In genomic region chr2:108690091-108690490, GRCm38 (mm10) we compare ENCODE assay signal across 8 mouse cellular contexts.
A peak's percentile ranks its signal among the peaks of the same experiment; 100 is the strongest.
DNase-seq lines count a peak whose midpoint lies in the region; ATAC-seq and TF ChIP-seq lines count a peak whose summit lies in the region.

No protein-coding gene starts in this region.

- no peak for TF ChIP-seq EP300 in MEL (IDR thresholded peaks at IDR 0.05; ENCODE audit: low read depth in 1 of 2, low read length in 2 of 2)

- H3K4me1 ChIP-seq in MEL (ENCODE audit: control insufficient read depth in 1 of 2, insufficient read depth in 2 of 2, low read length in 2 of 2): no peaks in the 10 kb centered on the region; a peak in 1 of 4 replicates
- no peaks in the 10 kb centered on the region for H3K4me1 ChIP-seq in forebrain, postnatal 0 days (ENCODE audit: insufficient read depth)
- H3K4me1 ChIP-seq in midbrain, postnatal 0 days (ENCODE audit: insufficient read depth, low read length): no peaks in the 10 kb centered on the region

- DNase-seq in kidney, adult 18-20 months: peak; percentile 32
- DNase-seq in kidney, adult 11 months: no peak
- peak; percentile 79 for DNase-seq in MEL (ENCODE audit: low read depth, low spot score)
- peak; percentile 5 for DNase-seq in c-Kit-positive CD71-positive TER-119-negative erythroid progenitor cells, embryonic 14.5 days (ENCODE audit: low read depth)
- peak; percentile 59 for DNase-seq in forebrain, postnatal 0 days
- DNase-seq in layer of hippocampus, postnatal 10 days (ENCODE audit: low spot score in 2 of 2): peak; percentile 63 to 69
- DNase-seq in midbrain, postnatal 0 days (ENCODE audit: low spot score): peak; percentile 39

- H3K27ac ChIP-seq in MEL (ENCODE audit: control insufficient read depth, low read depth, low read length): no peak overlapping the region
- no peak overlapping the region for H3K27ac ChIP-seq in forebrain, postnatal 0 days (ENCODE audit: low read depth, low read length)
- no peak overlapping the region for H3K27ac ChIP-seq in midbrain, postnatal 0 days (ENCODE audit: low read depth, low read length)

- ATAC-seq in forebrain, postnatal 0 days: no peak
- ATAC-seq in midbrain, postnatal 0 days (ENCODE audit: low FRiP score): no peak
- no peak for ATAC-seq in monocyte, adult 5-6 weeks (replicated peaks; ENCODE audit: insufficient number of reproducible peaks, low FRiP score, low TSS enrichment, poor library complexity, severe bottlenecking)

- 58% methylated on average over 4 of the region's 4 CpGs for WGBS in forebrain, postnatal 0 days
- 53% methylated on average over 4 of the region's 4 CpGs for WGBS in midbrain, postnatal 0 days

- no peak overlapping the region for H3K9ac ChIP-seq in MEL (ENCODE audit: control insufficient read depth, low read depth, low read length, poor library complexity, severe bottlenecking)
- H3K9ac ChIP-seq in forebrain, postnatal 0 days: no peak overlapping the region
- no peak overlapping the region for H3K9ac ChIP-seq in midbrain, postnatal 0 days (replicated peaks; ENCODE audit: low read length, poor library complexity, severe bottlenecking)

- H3K4me3 ChIP-seq in MEL (ENCODE audit: control insufficient read depth in 1 of 2, insufficient read depth in 1 of 2, low read depth in 2 of 2, low read length in 2 of 2): no peak overlapping the region
- H3K4me3 ChIP-seq in forebrain, postnatal 0 days (ENCODE audit: low read depth, low read length): no peak overlapping the region
- H3K4me3 ChIP-seq in midbrain, postnatal 0 days (ENCODE audit: low read depth, low read length): no peak overlapping the region

- TF ChIP-seq RAD21 in MEL (IDR thresholded peaks at IDR 0.05; ENCODE audit: low read depth, low read length): peak; percentile 86

- H3K36me3 ChIP-seq in MEL (ENCODE audit: control insufficient read depth in 1 of 2, insufficient read depth in 2 of 2, low read length in 2 of 2): no peaks in the 10 kb centered on the region; a peak in 1 of 4 replicates
- H3K36me3 ChIP-seq in forebrain, postnatal 0 days (ENCODE audit: insufficient read depth): no peaks in the 10 kb centered on the region
- no peaks in the 10 kb centered on the region for H3K36me3 ChIP-seq in midbrain, postnatal 0 days (ENCODE audit: insufficient read depth, low read length)

- H3K4me2 ChIP-seq in forebrain, postnatal 0 days (ENCODE audit: low read depth): no peak overlapping the region
- H3K4me2 ChIP-seq in midbrain, postnatal 0 days (ENCODE audit: low read depth, low read length, poor library complexity, severe bottlenecking): no peak overlapping the region

- H3K79me2 ChIP-seq in MEL (ENCODE audit: control insufficient read depth, insufficient read depth, low read length, poor library complexity): no peaks in the 10 kb centered on the region

- peak; percentile 43 to 78 (median 75) for TF ChIP-seq CTCF in MEL (IDR thresholded peaks at IDR 0.05 in 2 of 3, conservative IDR thresholded peaks at IDR 0.05 in 1 of 3; ENCODE audit: control insufficient read depth in 1 of 3, insufficient read depth in 1 of 3, low read depth in 2 of 3, low read length in 3 of 3, poor library complexity in 1 of 3, severe bottlenecking in 1 of 3)
- peak; percentile 60 for TF ChIP-seq CTCF in forebrain, postnatal 0 days (IDR thresholded peaks at IDR 0.05; ENCODE audit: low read depth)
- peak; percentile 74 for TF ChIP-seq CTCF in midbrain, postnatal 0 days (IDR thresholded peaks at IDR 0.05)

- no peaks in the 10 kb centered on the region for H3K9me3 ChIP-seq in MEL (replicated peaks; ENCODE audit: insufficient read depth, low read length)
- no peaks in the 10 kb centered on the region for H3K9me3 ChIP-seq in forebrain, postnatal 0 days (ENCODE audit: low read length)
- H3K9me3 ChIP-seq in midbrain, postnatal 0 days (ENCODE audit: low read length): no peaks in the 10 kb centered on the region

- TF ChIP-seq POLR2A in MEL (IDR thresholded peaks at IDR 0.05; ENCODE audit: control insufficient read depth in 1 of 2, insufficient read depth in 1 of 2, low read depth in 1 of 2, low read length in 2 of 2, poor library complexity in 1 of 2): no peak

- H3K27me3 ChIP-seq in MEL (ENCODE audit: control insufficient read depth in 1 of 2, insufficient read depth in 2 of 2, low read length in 2 of 2): no peaks in the 10 kb centered on the region
- H3K27me3 ChIP-seq in forebrain, postnatal 0 days (ENCODE audit: insufficient read depth, low read length): no peaks in the 10 kb centered on the region
- H3K27me3 ChIP-seq in midbrain, postnatal 0 days (ENCODE audit: insufficient read depth, low read length): no peaks in the 10 kb centered on the region

TF ChIP-seq in MEL, 35 proteins besides CTCF, POLR2A, EP300 and RAD21:
- TF ChIP-seq ZNF384 (IDR thresholded peaks at IDR 0.05; ENCODE audit: low read depth, low read length): no peak
- TF ChIP-seq E2F4 (IDR thresholded peaks at IDR 0.05; ENCODE audit: borderline replicate concordance, low read depth, low read length): no peak
- TF ChIP-seq ETS1 (IDR thresholded peaks at IDR 0.05; ENCODE audit: low read depth, low read length): no peak
- no peak for TF ChIP-seq MYB (IDR thresholded peaks at IDR 0.05; ENCODE audit: low read depth, low read length)
- TF ChIP-seq GATA1 (IDR thresholded peaks at IDR 0.05; ENCODE audit: low read depth, low read length): no peak
- TF ChIP-seq TCF12 (IDR thresholded peaks at IDR 0.05; ENCODE audit: low read depth, low read length): no peak
- no peak for TF ChIP-seq ELF1 (IDR thresholded peaks at IDR 0.05; ENCODE audit: low read depth, low read length)
- TF ChIP-seq TBP (IDR thresholded peaks at IDR 0.05; ENCODE audit: low read depth, low read length): no peak
- no peak for TF ChIP-seq NRF1 (IDR thresholded peaks at IDR 0.05; ENCODE audit: insufficient read depth, low read depth, low read length, poor library complexity, severe bottlenecking)
- peak; percentile 88 for TF ChIP-seq SMC3 (IDR thresholded peaks at IDR 0.05; ENCODE audit: low read depth, low read length)
- TF ChIP-seq NELFE (IDR thresholded peaks at IDR 0.05; ENCODE audit: low read depth, low read length): no peak
- TF ChIP-seq ZC3H11A (IDR thresholded peaks at IDR 0.05; ENCODE audit: low read depth, low read length): peak; percentile 80
- TF ChIP-seq ZKSCAN1 (IDR thresholded peaks at IDR 0.05; ENCODE audit: low read depth, low read length): no peak
- TF ChIP-seq HCFC1 (IDR thresholded peaks at IDR 0.05; ENCODE audit: low read depth, low read length): no peak
- no peak for TF ChIP-seq KAT2A (conservative IDR thresholded peaks at IDR 0.05; ENCODE audit: low read depth, low read length)
